In the genomic region with DNA sequence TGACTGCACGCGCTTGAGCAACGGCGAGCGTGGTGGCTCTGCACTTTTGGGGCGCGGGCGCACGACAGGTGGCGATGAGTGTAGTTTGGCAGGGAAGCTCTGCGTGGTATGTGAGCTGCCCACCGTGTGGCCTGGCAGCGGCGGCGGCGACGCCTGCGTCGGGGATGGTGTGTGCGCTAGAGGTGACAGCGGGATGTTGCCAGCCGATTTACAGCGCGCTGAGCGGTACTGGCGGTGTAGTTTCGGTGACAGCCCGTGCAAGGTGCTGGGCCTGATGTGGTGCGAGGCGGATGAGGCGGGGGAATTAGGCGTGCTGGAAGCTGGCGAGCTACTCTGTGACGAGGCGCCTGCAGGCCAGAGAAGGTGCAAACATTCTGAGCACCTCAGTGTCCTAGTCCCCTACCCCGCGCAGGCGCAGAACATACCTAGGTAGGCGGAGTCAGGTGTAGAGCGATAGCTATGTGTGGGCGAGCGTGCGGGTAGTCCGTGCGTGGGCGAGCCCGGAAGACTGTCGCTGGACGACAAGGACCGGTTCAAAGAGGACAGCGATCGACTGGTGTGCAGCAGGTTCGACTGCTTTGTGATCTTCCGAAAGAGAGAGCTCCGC, we compare ENCODE assay signal across 8 mouse cellular contexts. TPM values are rescaled to one million over a fixed set of nuclear protein-coding genes. Genes with fewer than 3 reads are reported as not detected.
DNase-seq lines count a peak whose midpoint lies in the region; ATAC-seq and TF ChIP-seq lines count a peak whose summit lies in the region.

No protein-coding gene starts in this region.

- 1% methylated on average over 55 of the region's 55 CpGs for WGBS in intestine, embryonic 16.5 days
- WGBS in liver, embryonic 11.5 days: 2% methylated on average over 55 of the region's 55 CpGs
- WGBS in midbrain, postnatal 0 days: 11% methylated on average over 55 of the region's 55 CpGs
- WGBS in stomach, embryonic 15.5 days: 1% methylated on average over 55 of the region's 55 CpGs

- TF ChIP-seq CTCF in midbrain, postnatal 0 days (IDR thresholded peaks at IDR 0.05): no peak

- H3K27ac ChIP-seq in intestine, embryonic 16.5 days (ENCODE audit: low read length): no peak overlapping the region
- peak overlapping the region; percentile 25 for H3K27ac ChIP-seq in liver, embryonic 11.5 days (ENCODE audit: low read depth, low read length)
- H3K27ac ChIP-seq in midbrain, postnatal 0 days (ENCODE audit: low read depth, low read length): no peak overlapping the region
- H3K27ac ChIP-seq in stomach, embryonic 15.5 days: no peak overlapping the region; the same call in 1 of the 2 replicates

- ATAC-seq in intestine, embryonic 16.5 days: peak; percentile 77
- ATAC-seq in liver, embryonic 11.5 days (replicated peaks; ENCODE audit: low FRiP score): peak; percentile 66
- ATAC-seq in midbrain, postnatal 0 days (ENCODE audit: low FRiP score): no peak
- ATAC-seq in stomach, embryonic 15.5 days (ENCODE audit: insufficient read depth, low FRiP score, low read depth): peak; percentile 74

- DNase-seq in heart, adult 11 months: peak; percentile 97
- DNase-seq in heart, adult 8-10 months (ENCODE audit: low spot score): no peak
- peak; percentile 75 to 79 for DNase-seq in cerebellum, postnatal 10 days
- DNase-seq in gastrocnemius, postnatal 25 days: peak; percentile 27
- peak; percentile 78 for DNase-seq in liver, embryonic 11.5 days (ENCODE audit: low spot score)
- peak; percentile 53 for DNase-seq in midbrain, postnatal 0 days (ENCODE audit: low spot score)

- peaks cover 4% of the 10 kb centered on the region; the same call in 1 of the 2 replicates for H3K9me3 ChIP-seq in intestine, embryonic 16.5 days (ENCODE audit: control insufficient read depth, low read length)
- no peaks in the 10 kb centered on the region for H3K9me3 ChIP-seq in liver, embryonic 11.5 days (ENCODE audit: control insufficient read depth, low read length)
- H3K9me3 ChIP-seq in midbrain, postnatal 0 days (ENCODE audit: low read length): no peaks in the 10 kb centered on the region
- H3K9me3 ChIP-seq in stomach, embryonic 15.5 days: peaks cover 3% of the 10 kb centered on the region; the same call in 1 of the 2 replicates

- no peaks in the 10 kb centered on the region for H3K36me3 ChIP-seq in intestine, embryonic 16.5 days (ENCODE audit: control insufficient read depth, insufficient read depth, low read length)
- H3K36me3 ChIP-seq in liver, embryonic 11.5 days (ENCODE audit: control insufficient read depth, insufficient read depth, low read length): no peaks in the 10 kb centered on the region
- H3K36me3 ChIP-seq in midbrain, postnatal 0 days (ENCODE audit: insufficient read depth, low read length): peaks cover 62% of the 10 kb centered on the region
- no peaks in the 10 kb centered on the region for H3K36me3 ChIP-seq in stomach, embryonic 15.5 days

- peaks cover 25% of the 10 kb centered on the region for H3K27me3 ChIP-seq in intestine, embryonic 16.5 days (replicated peaks; ENCODE audit: control insufficient read depth, insufficient read depth, low read length)
- peaks cover 45% of the 10 kb centered on the region for H3K27me3 ChIP-seq in liver, embryonic 11.5 days (replicated peaks; ENCODE audit: control insufficient read depth, insufficient read depth, low read length)
- H3K27me3 ChIP-seq in midbrain, postnatal 0 days (ENCODE audit: insufficient read depth, low read length): no peaks in the 10 kb centered on the region; the same call in 1 of the 2 replicates
- peaks cover 27% of the 10 kb centered on the region for H3K27me3 ChIP-seq in stomach, embryonic 15.5 days (replicated peaks)

- H3K4me3 ChIP-seq in intestine, embryonic 16.5 days (ENCODE audit: low read length): peak overlapping the region; percentile 53
- H3K4me3 ChIP-seq in liver, embryonic 11.5 days (ENCODE audit: low read depth, low read length): peak overlapping the region; percentile 60
- H3K4me3 ChIP-seq in midbrain, postnatal 0 days (ENCODE audit: low read depth, low read length): peak overlapping the region; percentile 10; the same call in 1 of the 2 replicates
- peak overlapping the region; percentile 48 for H3K4me3 ChIP-seq in stomach, embryonic 15.5 days (replicated peaks)

- peaks cover 11% of the 10 kb centered on the region; the same call in 1 of the 2 replicates for H3K4me1 ChIP-seq in intestine, embryonic 16.5 days (ENCODE audit: control insufficient read depth, insufficient read depth, low read length)
- peaks cover 23% of the 10 kb centered on the region for H3K4me1 ChIP-seq in liver, embryonic 11.5 days (replicated peaks; ENCODE audit: control insufficient read depth, insufficient read depth, low read length)
- no peaks in the 10 kb centered on the region for H3K4me1 ChIP-seq in midbrain, postnatal 0 days (ENCODE audit: insufficient read depth, low read length)
- peaks cover 15% of the 10 kb centered on the region for H3K4me1 ChIP-seq in stomach, embryonic 15.5 days

- peak overlapping the region; percentile 87 for H3K4me2 ChIP-seq in intestine, embryonic 16.5 days (ENCODE audit: low read depth, low read length)
- peak overlapping the region; percentile 99 for H3K4me2 ChIP-seq in liver, embryonic 11.5 days
- H3K4me2 ChIP-seq in midbrain, postnatal 0 days (ENCODE audit: low read depth, low read length, poor library complexity, severe bottlenecking): peak overlapping the region; percentile 39
- H3K4me2 ChIP-seq in stomach, embryonic 15.5 days: peak overlapping the region; percentile 93

- H3K9ac ChIP-seq in intestine, embryonic 16.5 days (ENCODE audit: low read depth, low read length): peak overlapping the region; percentile 64
- H3K9ac ChIP-seq in liver, embryonic 11.5 days (ENCODE audit: low read depth, low read length): peak overlapping the region; percentile 64
- H3K9ac ChIP-seq in midbrain, postnatal 0 days (replicated peaks; ENCODE audit: low read length, poor library complexity, severe bottlenecking): no peak overlapping the region
- H3K9ac ChIP-seq in stomach, embryonic 15.5 days: 0 out of 2 replicates have a peak overlapping the region, but pooled peaks have one; percentile 3

RNA-seq across cellular contexts. Expression of a gene that starts 4.6 kb away (rescaled TPM):
- 10 to 100 TPM in 3 of 4 experiments, 1 to 10 TPM in 1; 7.9 to 15.7 (median 12.3) TPM for total RNA-seq in heart, adult 8-10 months (2022)
- 1 to 10 TPM; 4.5 to 5.7 TPM for total RNA-seq in gastrocnemius, postnatal 25 days (2021)
- 7.3 and 10.2 TPM in 2 replicates for polyA plus RNA-seq in intestine, embryonic 16.5 days (2015; fragmentation: Nextera tagmentation; extraction: Ambion mirVana)
- 11.5 and 12.7 TPM in 2 replicates for polyA plus RNA-seq in liver, embryonic 11.5 days (2014; fragmentation: Nextera tagmentation; extraction: Ambion mirVana)
- total RNA-seq in midbrain, postnatal 0 days (2014; rRNA removed): 4.3 and 5.7 TPM in 2 replicates
- 6.7 and 8.2 TPM in 2 replicates for polyA plus RNA-seq in midbrain, postnatal 0 days (2015; fragmentation: Nextera tagmentation; extraction: Ambion mirVana)
- 12.3 and 14.2 TPM in 2 replicates for polyA plus RNA-seq in stomach, embryonic 15.5 days (2015; fragmentation: Nextera tagmentation; extraction: Ambion mirVana)

RNA-seq across cellular contexts. Expression of a gene that starts 11.3 kb away (rescaled TPM):
- not detected for total RNA-seq in heart, adult 8-10 months (2022)
- total RNA-seq in gastrocnemius, postnatal 25 days (2021): not detected
- polyA plus RNA-seq in intestine, embryonic 16.5 days (2015; fragmentation: Nextera tagmentation; extraction: Ambion mirVana): 4.9 and 10.3 TPM in 2 replicates
- 458 and 504 TPM in 2 replicates for polyA plus RNA-seq in liver, embryonic 11.5 days (2014; fragmentation: Nextera tagmentation; extraction: Ambion mirVana)
- 0.52 TPM in 1 of 2 replicates, not detected in the other for total RNA-seq in midbrain, postnatal 0 days (2014; rRNA removed)
- 0.36 and 0.52 TPM in 2 replicates for polyA plus RNA-seq in midbrain, postnatal 0 days (2015; fragmentation: Nextera tagmentation; extraction: Ambion mirVana)
- 14.8 and 39.3 TPM in 2 replicates for polyA plus RNA-seq in stomach, embryonic 15.5 days (2015; fragmentation: Nextera tagmentation; extraction: Ambion mirVana)

RNA-seq across cellular contexts. Expression of a gene that starts 19.3 kb away (rescaled TPM):
- total RNA-seq in heart, adult 8-10 months (2022): 10 to 100 TPM; 77.8 to 99.2 (median 86.0) TPM
- total RNA-seq in gastrocnemius, postnatal 25 days (2021): 10 to 100 TPM; 34.7 to 34.8 TPM
- 53.3 and 53.8 TPM in 2 replicates for polyA plus RNA-seq in intestine, embryonic 16.5 days (2015; fragmentation: Nextera tagmentation; extraction: Ambion mirVana)
- 53.5 and 56.7 TPM in 2 replicates for polyA plus RNA-seq in liver, embryonic 11.5 days (2014; fragmentation: Nextera tagmentation; extraction: Ambion mirVana)
- total RNA-seq in midbrain, postnatal 0 days (2014; rRNA removed): 22.1 and 30.5 TPM in 2 replicates
- polyA plus RNA-seq in midbrain, postnatal 0 days (2015; fragmentation: Nextera tagmentation; extraction: Ambion mirVana): 33.2 and 35.3 TPM in 2 replicates
- 42.6 and 45.9 TPM in 2 replicates for polyA plus RNA-seq in stomach, embryonic 15.5 days (2015; fragmentation: Nextera tagmentation; extraction: Ambion mirVana)

RNA-seq across cellular contexts. Expression of a gene that starts 24.2 kb away (rescaled TPM):
- total RNA-seq in heart, adult 8-10 months (2022): under 1 TPM; 0.06 to 0.19 (median 0.13) TPM
- not detected for total RNA-seq in gastrocnemius, postnatal 25 days (2021)
- polyA plus RNA-seq in intestine, embryonic 16.5 days (2015; fragmentation: Nextera tagmentation; extraction: Ambion mirVana): 1.2 and 1.6 TPM in 2 replicates
- 0.14 and 0.29 TPM in 2 replicates for polyA plus RNA-seq in liver, embryonic 11.5 days (2014; fragmentation: Nextera tagmentation; extraction: Ambion mirVana)
- 85.9 and 92.0 TPM in 2 replicates for total RNA-seq in midbrain, postnatal 0 days (2014; rRNA removed)
- polyA plus RNA-seq in midbrain, postnatal 0 days (2015; fragmentation: Nextera tagmentation; extraction: Ambion mirVana): 79.8 and 89.0 TPM in 2 replicates
- 1.9 and 2.2 TPM in 2 replicates for polyA plus RNA-seq in stomach, embryonic 15.5 days (2015; fragmentation: Nextera tagmentation; extraction: Ambion mirVana)

RNA-seq across cellular contexts. Expression of a gene that starts 33.8 kb away (rescaled TPM):
- total RNA-seq in heart, adult 8-10 months (2022): not detected
- total RNA-seq in gastrocnemius, postnatal 25 days (2021): not detected
- 0.18 and 0.24 TPM in 2 replicates for polyA plus RNA-seq in intestine, embryonic 16.5 days (2015; fragmentation: Nextera tagmentation; extraction: Ambion mirVana)
- polyA plus RNA-seq in liver, embryonic 11.5 days (2014; fragmentation: Nextera tagmentation; extraction: Ambion mirVana): 0.22 and 0.49 TPM in 2 replicates
- 4.5 and 6.2 TPM in 2 replicates for total RNA-seq in midbrain, postnatal 0 days (2014; rRNA removed)
- polyA plus RNA-seq in midbrain, postnatal 0 days (2015; fragmentation: Nextera tagmentation; extraction: Ambion mirVana): 4.8 and 5.3 TPM in 2 replicates
- 0.28 and 0.64 TPM in 2 replicates for polyA plus RNA-seq in stomach, embryonic 15.5 days (2015; fragmentation: Nextera tagmentation; extraction: Ambion mirVana)

Comparison
In these comparisons a context has a peak if more than half of its experiments do, and no peak if none do; other contexts are left out.
1. H3K4me2 ChIP-seq: peak in every context shown above with its lines; median percentile 99 in liver, embryonic 11.5 days; 93 in stomach, embryonic 15.5 days; 87 in intestine, embryonic 16.5 days; 39 in midbrain, postnatal 0 days.
2. H3K4me3 ChIP-seq: peak in every context shown above with its lines; median percentile 60 in liver, embryonic 11.5 days; 53 in intestine, embryonic 16.5 days; 48 in stomach, embryonic 15.5 days; 10 in midbrain, postnatal 0 days.
3. RNA of a gene that starts 11.3 kb away (polyA plus RNA-seq): 458 to 504 TPM in liver, embryonic 11.5 days; 14.8 to 39.3 TPM in stomach, embryonic 15.5 days, 4.9 to 10.3 TPM in intestine, embryonic 16.5 days and 0.36 to 0.52 TPM in midbrain, postnatal 0 days; every median in the first group is over 10 times any median in the second.